Mouse (Mus musculus) retina, postnatal 7 days (tissue): ENCODE results near the gene Pcdh9.
"Not testable (repeated sequence)": the region's sequence is repeated elsewhere in the genome, so short reads cannot be mapped to it uniquely, and the experiment has no call there.

Experiments
- DNase-seq: peaks from one replicate; pipeline ENCODE4 v3.0.0-alpha.2; 2012; ENCODE audit warnings: low read depth, low spot score

The Pcdh9 gene

DNA sequence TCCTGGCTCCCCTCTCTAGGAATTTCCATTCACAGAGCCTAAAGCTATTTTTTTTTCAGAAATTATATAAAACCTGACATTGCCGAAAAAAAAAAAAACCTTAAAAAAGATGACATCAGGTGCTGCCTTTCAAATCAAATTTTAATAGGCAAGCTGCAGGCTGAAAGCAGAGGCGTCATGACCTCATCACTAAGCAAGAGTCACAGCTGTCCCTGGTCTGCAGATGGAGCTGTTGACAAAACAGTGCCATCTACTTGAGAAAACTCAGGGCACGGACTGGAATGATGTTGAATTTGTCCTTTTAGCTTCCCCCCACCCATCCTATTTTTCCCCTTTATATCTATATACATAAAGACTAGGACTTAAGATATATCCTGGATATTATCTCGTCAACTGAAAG, 509.3 kb downstream of the Pcdh9 start:
- DNase-seq: no peak

DNA sequence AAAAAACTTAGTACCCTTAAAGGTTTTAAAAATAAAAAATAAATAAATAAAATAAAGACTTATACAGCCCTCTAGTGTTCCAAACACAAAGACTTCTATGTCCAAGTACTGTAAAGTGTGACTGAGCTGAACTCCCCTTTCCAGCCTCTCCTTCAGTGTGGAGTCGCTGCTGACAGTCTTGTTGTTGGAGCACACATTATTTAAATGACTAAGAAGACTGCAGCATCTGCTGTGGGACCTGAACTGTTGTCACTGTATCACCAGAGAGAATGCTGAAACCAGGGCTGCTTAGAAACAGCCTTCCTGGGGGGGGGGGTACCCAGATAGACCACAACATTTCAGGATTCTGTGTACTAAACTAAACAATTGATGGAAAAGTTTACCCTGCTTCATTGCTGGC, 509.7 kb downstream of the Pcdh9 start:
- no peak for DNase-seq

DNA sequence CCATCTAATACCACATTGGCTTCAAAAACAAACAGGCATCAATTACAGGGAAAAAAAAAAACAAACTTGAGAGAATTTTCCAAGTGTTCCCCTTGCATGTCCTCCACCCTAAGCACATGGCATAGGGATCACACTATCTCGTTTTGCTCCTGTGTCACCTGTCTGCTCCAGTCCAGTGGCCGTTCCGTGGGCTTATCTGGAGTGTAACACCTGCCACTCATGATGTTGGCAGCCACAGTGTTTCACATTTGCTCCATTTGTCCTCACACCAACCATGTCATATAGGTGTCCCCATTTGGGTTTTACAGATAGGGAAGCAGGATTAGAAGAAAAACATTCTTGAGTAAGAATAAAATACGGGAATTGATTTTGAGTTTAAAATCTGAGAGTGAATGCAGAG, 514.3 kb downstream of the Pcdh9 start:
- DNase-seq: no peak

DNA sequence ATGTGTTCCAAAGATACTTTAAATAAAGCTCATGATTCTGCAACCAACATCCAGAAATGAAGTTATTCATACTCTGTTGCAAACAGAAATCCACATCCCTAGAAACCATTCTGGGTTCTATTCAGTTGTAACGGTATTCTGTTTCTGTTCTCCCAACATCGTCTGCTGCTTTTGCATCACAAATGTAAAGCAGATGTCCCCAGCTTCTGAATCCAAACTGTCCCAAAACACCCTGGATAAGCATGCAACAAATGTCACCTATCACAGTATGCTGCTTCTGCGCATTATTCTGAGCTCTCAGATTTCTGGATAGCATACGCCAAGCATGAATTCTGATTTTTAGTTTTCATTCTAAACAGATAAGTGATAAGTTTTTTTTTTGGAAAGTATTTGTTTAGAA, 516.3 kb downstream of the Pcdh9 start:
- DNase-seq: no peak

DNA sequence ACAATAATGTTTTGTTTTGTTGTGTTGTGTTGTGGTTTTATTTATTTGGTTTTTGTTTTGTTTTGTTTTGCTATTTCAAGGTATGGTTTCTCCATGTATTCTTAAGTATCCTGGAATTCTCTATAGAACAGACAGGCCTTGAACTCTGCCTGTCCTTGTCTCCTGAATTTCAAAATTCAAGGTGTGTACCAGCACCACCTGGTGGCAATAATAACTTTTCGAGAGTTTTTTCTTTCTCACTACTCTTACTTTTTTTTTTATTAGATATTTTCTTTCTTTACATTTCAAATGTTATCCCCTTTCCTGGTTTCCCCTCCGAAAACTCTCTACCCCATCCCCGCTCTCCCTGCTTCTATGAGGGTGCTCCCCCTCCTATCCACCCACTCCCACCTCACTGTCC, 536.3 kb downstream of the Pcdh9 start:
- no peak for DNase-seq

DNA sequence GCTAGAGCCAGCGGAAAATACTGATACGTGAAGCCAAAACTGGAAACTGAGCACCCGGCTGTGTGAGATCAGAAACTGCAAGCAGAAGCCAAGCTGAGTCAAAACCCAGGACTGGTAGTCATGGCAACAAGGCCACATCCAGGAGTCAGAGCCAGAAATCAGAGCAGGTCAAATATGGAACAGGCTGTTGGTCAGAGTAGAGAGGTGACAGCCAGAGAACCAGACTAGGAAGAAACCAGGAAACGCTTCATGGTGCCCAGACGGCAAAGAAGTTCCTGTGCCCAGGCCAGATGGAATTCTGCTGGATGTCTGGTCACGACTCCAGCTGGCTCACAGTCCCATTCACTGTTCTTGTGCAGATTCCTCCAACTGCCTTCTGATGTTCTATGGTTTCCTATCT, 539.6 kb downstream of the Pcdh9 start:
- no peak for DNase-seq

DNA sequence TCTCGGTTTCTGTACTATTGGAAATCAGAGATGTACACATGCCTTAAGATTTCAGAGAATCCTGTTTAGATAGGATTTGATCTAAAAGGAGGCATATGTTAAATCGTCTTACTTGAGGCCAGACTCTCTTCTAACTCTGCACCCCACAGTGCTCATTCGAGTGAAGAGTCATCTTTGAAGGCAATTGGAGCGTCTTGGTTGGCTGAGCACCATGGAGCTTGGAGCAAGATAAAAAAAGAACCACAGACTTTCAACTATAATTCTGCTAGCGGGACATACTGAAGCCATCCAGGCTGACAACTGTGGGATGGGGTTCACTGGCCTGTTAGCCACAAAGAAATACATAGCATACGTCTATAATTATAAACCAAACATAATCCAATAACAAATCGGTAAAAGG, 541.3 kb downstream of the Pcdh9 start:
- DNase-seq: no peak

DNA sequence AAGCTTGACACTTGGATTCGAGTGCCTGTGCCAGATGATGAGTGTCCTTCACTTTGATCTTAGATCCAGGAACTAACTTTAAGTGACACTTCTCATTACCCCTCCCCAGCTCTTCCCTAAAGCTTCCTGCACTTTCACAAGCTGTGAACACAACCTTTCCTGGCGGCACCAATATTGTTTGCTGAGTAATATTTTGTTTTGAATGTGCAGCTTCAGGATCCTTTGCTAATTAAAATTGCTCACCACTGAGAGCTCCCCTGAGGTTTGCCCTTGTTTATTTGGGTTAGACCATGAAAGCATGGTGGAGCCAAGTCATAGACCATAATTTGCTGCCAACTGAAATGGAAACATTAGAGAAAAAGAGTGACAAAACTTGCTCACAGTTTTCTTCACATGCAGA, 543.4 kb downstream of the Pcdh9 start:
- DNase-seq: no peak

DNA sequence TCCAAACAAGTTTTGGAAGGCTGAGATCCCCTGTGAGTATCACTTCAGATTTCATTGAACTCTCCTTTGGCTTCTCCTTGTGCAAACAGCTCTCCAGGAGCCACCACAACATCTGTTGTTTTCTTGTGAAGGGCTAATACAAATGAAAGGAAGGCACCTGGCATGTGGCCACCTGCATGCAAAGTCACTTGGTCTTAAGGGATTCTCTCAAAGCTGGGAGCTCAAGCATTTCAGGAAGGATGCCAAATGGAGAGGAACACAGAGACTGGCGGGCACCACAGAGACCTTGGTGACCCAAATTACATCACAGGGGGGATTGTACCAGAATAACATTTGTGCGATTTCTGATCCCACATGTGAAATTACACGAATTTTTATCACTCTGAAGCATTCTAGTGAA, 547.7 kb downstream of the Pcdh9 start:
- DNase-seq: no peak

DNA sequence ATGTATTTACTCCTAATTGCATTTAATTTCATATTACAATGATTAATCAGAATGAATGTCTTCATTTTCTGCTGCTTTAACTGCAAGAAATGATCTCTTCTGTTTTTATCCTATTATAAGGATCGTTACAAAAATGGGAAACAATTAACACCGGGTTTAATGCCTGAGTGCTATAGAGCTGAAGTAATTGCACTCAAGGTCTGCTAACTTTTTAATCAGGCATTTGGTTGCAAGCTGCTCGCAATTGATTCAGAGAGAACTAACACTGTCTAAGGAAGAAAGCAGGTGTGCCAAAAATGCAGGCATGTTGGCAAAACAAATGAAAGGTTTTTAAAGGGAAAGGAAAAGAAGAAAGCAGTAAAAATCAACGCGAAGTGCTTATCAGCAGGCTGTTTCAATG, 549.1 kb downstream of the Pcdh9 start:
- DNase-seq: no peak

DNA sequence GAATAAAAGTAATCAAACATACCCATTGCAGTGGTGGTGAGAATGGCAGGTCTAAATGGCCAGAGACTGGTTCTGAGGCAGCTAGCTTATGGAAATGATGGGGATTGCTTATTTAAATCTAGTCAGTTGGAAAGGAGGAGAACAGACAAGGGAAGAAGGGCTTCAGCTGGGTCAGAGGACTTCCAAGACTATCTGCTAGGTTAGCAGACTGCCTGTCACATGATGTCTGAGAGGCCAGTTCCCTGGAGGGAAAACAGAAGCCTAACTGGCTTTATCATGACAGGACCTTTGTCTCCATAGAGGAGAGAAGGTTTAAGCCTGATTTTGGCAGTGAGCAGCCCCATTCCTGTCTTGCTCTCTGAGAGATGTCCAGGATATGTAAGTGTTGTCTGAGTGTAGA, 561.2 kb downstream of the Pcdh9 start:
- DNase-seq: no peak

DNA sequence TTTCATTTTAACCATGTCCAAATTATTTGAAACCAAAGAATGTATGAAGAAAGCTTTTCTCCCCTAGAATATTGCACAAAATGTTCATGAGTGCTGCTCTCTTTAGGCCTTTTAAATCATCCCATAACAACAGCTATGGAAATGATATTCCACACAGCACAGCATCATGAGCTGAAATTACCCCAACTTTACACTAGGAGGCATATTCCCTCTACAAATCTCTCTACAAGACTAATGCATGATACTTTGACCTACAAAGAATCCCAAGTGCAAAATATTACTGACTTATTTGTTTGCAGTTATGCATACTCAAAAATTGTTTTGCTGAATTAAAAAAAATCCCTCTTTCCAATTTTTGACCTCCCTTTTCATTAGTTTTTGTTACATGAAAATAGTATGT, 573.1 kb downstream of the Pcdh9 start:
- DNase-seq: no peak

DNA sequence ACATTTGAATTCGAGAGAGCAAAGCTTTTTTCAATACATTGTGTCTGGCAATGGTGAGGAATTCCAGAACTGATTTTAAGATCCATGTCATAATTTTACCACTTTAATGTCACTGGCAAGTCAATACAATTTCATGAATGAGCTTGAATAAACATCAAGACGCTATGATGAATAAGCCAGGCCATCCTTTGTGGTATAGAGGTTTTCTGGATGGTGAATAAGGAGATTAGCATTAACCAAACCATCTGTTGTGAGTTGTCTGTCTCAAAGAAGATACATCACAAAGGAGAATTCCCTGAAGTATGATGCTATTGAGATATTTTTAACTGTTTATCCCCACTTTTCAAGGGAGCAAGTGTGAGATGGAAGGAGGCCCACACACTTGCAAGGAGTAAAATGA, 602.1 kb downstream of the Pcdh9 start:
- DNase-seq: no peak

DNA sequence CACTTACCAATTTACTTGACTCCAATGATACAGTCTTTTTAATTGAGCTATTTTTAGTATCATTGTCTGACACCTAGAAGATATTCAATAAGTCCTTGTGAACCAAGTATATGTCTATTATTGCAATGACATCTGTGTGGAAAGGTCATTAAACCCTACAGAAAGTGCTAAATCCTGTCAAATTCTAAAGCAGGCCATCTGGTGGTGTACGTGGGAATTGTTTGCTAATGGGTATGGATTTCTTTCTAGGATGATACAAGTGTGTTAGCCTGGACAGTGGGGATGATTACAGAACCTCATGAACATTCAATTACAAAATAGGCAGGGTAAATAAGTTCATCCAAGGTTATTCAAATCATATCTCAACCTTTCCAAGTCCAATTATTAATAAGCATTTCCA, 602.8 kb downstream of the Pcdh9 start:
- no peak for DNase-seq

DNA sequence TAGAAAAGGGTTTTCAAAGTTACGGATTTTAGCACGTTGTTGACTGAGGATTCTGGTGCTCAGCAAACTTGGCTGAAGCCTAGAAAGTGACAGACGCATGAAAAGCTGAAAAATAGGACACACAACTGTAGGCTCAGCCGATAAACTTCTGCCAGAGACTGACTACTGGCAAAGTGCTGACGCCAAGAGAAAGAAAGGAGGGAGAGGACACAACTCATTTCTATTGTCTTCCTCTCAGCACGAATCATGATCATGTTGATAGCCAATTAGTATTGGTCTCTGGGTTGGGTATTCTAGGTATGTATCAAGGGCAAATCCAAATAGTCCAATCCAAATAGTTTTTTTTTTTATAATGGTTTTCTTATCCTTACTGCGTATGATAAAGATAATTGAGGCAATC, 605.3 kb downstream of the Pcdh9 start:
- DNase-seq: no peak

DNA sequence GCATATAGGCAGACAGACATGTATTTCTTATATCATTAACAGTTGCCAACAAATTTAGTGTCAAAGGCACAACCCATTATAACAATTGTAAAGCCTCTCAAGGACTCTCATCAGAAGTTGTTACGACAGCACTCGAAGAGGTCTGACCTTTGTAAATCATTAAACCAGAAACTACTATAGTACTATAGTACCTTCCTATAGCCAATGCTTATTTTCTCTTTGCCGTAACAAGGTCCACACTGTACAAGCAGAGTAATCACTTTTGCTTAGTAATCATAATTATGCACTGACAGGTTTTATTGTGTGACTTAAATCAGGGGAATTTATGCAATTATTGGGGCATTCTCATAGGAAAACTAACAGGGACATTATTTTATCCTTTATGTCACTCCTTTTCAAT, 606.5 kb downstream of the Pcdh9 start:
- DNase-seq: no peak

DNA sequence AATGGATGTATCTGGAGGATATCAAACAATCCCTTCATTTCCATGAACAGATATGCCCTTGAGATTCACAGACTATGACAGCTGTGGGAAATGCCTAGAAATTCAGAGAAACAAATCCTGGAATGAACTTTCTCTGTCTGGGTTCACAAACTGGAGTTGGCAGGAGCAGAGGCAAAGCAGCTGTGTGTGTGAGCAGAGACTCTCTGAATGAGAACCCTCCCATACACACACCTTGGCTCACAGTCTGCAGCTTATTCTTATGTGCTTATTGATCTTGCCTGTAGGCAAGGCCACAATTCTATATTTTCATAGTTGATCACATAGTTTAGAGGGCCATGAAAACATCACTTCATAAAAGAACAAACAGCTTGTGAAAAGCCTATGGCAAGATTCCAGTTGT, 614.8 kb downstream of the Pcdh9 start:
- no peak for DNase-seq

DNA sequence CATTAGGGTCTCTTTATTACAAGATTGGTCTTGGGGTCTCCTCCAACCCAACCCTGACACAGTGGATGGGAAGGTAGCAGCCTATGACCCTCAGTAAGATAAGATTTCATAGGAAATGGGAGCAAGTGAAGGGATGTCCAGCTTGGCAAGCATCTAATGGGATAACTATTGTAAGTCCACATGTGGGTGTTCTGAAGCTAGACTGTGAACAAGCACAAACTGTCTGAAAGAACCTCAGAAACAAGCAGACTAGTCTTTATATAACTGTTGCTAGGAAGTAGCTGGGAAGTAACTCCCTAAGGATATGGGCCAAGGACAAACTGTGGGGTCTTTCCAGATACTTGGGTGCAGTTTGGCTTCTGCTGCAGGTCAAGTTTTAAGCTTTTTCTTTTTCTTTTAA, 615.7 kb downstream of the Pcdh9 start:
- DNase-seq: no peak

DNA sequence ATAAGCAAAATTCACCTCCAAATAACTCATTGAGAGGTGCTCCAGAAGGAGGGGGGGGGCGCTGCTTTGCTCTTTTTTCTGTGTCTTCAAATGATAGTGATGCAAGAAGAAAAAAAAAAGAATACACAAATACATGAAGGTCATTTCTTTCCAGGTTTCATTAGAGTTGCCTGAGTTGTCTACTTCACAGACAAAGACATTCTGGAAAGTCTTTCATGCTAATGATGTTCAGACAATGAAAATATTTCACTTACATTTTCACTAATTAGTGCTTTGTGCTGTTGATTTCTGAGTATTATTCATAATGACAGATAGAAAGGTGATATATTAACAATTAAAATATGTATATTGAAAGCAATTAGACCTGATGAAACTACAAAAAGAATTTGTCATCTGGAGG, 637.1 kb downstream of the Pcdh9 start:
- no peak for DNase-seq

DNA sequence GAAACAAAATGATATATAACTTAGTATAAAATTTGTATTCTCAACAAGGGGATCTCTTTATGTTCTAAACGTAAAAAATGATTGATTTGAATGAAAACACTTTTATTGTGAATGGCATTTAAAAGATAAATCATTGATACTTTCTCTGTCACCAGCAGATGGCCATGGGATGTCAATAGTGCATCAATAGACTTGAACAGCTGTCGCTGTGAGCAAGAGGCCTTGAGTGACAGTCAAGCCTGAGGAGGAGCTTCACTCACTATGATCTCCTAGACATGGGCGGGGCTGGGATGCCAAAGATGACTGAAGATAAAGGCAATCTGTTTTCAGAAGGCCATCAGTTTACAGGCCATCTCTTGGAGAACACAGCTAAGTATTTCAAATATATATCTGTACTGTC, 650.2 kb downstream of the Pcdh9 start:
- DNase-seq: no peak

DNA sequence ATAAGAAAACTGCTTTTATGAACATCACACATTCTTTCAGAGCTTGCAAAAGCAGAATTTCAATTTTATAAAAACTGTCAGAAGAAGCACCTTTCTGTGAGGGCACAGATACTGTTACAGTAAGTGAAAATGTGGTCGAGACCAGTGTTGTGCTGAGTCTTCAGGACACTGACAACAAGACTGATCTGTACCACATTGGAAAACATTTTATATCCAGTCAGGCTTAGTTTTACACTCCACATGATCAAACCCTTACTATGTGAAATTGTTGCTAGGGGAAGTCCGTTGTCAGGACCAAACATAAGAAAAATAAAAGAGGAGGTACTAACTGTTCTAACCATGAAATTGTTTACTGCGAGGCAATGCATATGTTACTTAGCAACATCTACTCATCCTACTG, 656.1 kb downstream of the Pcdh9 start:
- DNase-seq: no peak

DNA sequence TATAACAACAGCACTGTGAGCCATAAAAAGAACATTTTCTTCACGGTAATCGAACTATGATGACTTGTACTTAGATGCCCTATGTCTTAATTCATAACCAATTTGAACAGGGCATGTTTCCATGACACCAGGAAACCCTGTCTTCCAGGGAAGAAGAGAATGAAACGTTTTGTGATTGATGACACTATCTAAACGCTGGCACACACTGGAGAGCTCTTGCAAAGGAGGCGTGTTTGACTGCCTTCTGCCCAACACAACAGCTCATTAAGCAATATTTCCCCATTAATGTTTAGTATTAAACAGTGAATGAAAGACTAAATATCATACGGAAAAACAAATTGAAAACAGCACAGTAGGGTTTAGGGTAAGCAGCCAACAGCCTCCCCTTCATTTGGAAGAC, 656.9 kb downstream of the Pcdh9 start:
- no peak for DNase-seq

DNA sequence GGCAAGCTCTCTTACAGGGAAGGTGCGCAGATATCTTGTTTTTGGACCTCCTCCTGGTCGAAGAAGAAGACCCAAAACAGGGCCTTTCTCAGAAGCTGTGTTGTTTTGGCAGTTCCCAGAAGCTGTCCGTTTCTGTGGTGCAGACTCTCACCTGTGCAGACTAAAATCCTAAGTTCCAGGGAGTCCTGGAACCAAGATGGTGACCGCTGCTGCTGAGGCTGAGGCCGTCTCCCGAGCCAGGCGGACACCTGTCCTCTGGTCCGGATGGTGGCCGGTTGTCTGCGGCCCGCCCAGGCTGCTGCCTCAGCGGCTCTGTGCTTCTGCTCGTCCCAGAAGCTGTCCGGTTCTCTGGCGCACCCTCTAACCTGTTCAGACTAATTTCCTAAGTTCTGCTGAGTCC, 675.6 kb downstream of the Pcdh9 start:
- DNase-seq: not testable (repeated sequence)

DNA sequence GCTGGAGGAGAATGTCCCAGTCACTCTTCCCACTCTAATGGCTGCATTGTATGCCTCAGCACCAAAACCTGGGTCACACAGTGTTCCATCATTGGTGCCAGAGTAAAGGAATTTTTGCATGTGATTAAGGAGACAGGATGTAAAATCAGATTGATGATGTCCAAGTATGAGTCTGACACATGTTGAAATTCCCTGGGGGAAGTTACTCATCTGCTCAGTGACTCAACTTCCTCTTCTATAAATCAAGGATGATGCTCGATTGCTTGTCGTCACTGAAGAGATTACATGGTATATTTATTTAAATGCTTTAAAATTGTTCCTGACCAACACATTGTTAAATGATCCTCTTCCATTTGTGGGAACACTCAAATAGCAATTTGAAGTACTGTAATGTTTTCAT, 690.7 kb downstream of the Pcdh9 start:
- DNase-seq: no peak
